8 mouse cellular contexts compared by ENCODE assay signal in the genomic region with DNA sequence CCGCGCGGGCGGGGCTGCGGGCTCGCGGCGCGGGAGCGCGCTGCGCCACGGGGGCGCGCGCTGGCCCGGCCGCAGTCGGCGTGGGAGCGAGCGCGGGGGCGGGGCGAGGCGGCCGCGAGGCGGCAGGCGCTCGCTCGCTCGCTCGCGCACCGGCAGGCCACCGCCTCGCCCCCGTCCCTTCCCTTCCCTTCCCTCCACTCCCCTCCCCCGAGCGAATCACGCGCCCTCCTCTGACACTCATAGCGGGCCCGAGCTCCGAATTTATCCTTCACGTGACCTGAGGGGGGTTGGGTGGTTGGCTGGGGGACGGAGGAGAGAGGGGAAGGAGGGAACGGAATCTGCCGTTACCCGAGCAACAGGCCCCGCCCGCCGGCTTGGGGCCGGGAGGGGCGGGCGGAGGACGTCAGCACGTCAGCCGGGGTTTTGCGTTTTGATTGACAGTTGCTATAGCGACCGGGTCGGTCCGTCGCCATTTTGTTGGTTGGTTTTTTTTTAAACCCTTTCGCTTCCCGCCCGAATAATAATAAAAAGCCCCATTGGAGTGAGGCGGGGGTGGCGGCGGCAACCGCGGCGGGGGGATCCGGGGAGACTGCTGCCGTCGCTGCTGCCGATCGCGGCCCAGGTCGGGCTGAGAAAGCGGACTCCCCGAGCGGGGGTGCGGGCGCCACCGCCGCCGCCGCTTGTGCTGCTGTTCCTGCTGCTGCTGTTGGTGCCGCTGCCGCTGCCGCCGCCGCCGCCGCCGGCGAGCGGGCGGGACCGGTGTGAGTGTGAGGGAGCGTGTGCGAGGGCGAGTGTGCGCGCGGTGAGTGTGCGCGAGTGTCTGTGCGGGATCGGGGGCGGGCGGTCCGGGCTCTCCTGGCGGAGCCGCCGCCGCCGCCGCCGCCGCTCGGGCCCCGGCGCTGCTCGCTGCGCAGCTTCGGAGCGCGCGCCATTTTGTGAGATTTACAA. TPM values are rescaled to one million over a fixed set of nuclear protein-coding genes. Genes with fewer than 3 reads are reported as not detected.
A peak's percentile ranks its signal among the peaks of the same experiment; 100 is the strongest.
DNase-seq lines count a peak whose midpoint lies in the region; ATAC-seq and TF ChIP-seq lines count a peak whose summit lies in the region.

Dyrk1a (plus strand) TSS at position 782 of the 948 bp plus-strand sequence.

- H3K4me3 ChIP-seq in G1E (ENCODE audit: low read depth, low read length), result peak within 1 kb of the TSS; percentile 89
- peak within 1 kb of the TSS; percentile 67 for H3K4me3 ChIP-seq in cerebellum, adult 2 months (replicated peaks; ENCODE audit: insufficient read depth, low read depth, low read length)
- H3K4me3 ChIP-seq in forebrain, postnatal 0 days (ENCODE audit: low read depth, low read length), result peak within 1 kb of the TSS; percentile 98
- peak within 1 kb of the TSS; percentile 95 for H3K4me3 ChIP-seq in lung, embryonic 15.5 days

- peaks cover 6% of the 10 kb centered on the region; the same call in 1 of the 2 replicates for H3K27me3 ChIP-seq in G1E (ENCODE audit: insufficient read depth, low read length)
- no peaks in the 10 kb centered on the region for H3K27me3 ChIP-seq in cerebellum, adult 2 months (ENCODE audit: control insufficient read depth, insufficient read depth, low read length)
- H3K27me3 ChIP-seq in forebrain, postnatal 0 days (ENCODE audit: insufficient read depth, low read length), result no peaks in the 10 kb centered on the region
- H3K27me3 ChIP-seq in lung, embryonic 15.5 days, result no peaks in the 10 kb centered on the region

- no peak for TF ChIP-seq CTCF in G1E (IDR thresholded peaks at IDR 0.05; ENCODE audit: low read depth, low read length)
- no peak for TF ChIP-seq CTCF in cerebellum, adult 2 months (IDR thresholded peaks at IDR 0.05; ENCODE audit: borderline replicate concordance, insufficient read depth, low read depth, low read length)
- TF ChIP-seq CTCF in forebrain, postnatal 0 days (IDR thresholded peaks at IDR 0.05; ENCODE audit: low read depth), result peak; percentile 13; the same call in 1 of the 2 replicates

- peak within 1 kb of the TSS; percentile 53 for H3K4me2 ChIP-seq in forebrain, postnatal 0 days (ENCODE audit: low read depth)
- H3K4me2 ChIP-seq in lung, embryonic 15.5 days, result peak within 1 kb of the TSS; percentile 70

- WGBS in cerebellum, adult 2 months, result under 1% methylated on average over 126 of the region's 133 CpGs
- 2% methylated on average over 85 of the region's 133 CpGs for WGBS in forebrain, postnatal 0 days
- under 1% methylated on average over 93 of the region's 133 CpGs for WGBS in lung, embryonic 15.5 days

- peaks cover 39% of the 10 kb centered on the region for H3K4me1 ChIP-seq in G1E (ENCODE audit: insufficient read depth, low read depth, low read length)
- H3K4me1 ChIP-seq in cerebellum, adult 2 months (ENCODE audit: control insufficient read depth, insufficient read depth, low read length), result peaks cover 10% of the 10 kb centered on the region; the same call in 1 of the 2 replicates
- peaks cover 7% of the 10 kb centered on the region for H3K4me1 ChIP-seq in forebrain, postnatal 0 days (ENCODE audit: insufficient read depth)
- peaks cover 42% of the 10 kb centered on the region for H3K4me1 ChIP-seq in lung, embryonic 15.5 days

- peak; percentile 95 for DNase-seq in G1E (ENCODE audit: low spot score)
- peak; percentile 98 to 99 for DNase-seq in cerebellum, adult 2 months
- DNase-seq in forebrain, postnatal 0 days, result peak; percentile 100
- peak; percentile 99 for DNase-seq in heart, postnatal 4 days
- DNase-seq in layer of hippocampus, adult 8-10 months (ENCODE audit: low spot score in 2 of 2), result peak; percentile 97 to 98
- DNase-seq in ovary, adult 18-20 months (ENCODE audit: low spot score), result peak; percentile 99
- peak; percentile 100 for DNase-seq in thymus, postnatal 0 days (ENCODE audit: low spot score)

- 0 out of 2 replicates have a peak, but pooled peaks have one; percentile 23 for TF ChIP-seq POLR2A in cerebellum, adult 2 months (IDR thresholded peaks at IDR 0.05; ENCODE audit: borderline replicate concordance, insufficient read depth, low read length)

- peak within 1 kb of the TSS; percentile 94 for H3K27ac ChIP-seq in cerebellum, adult 2 months (ENCODE audit: insufficient read depth, low read length)
- H3K27ac ChIP-seq in forebrain, postnatal 0 days (ENCODE audit: low read depth, low read length), result peak within 1 kb of the TSS; percentile 100
- peak within 1 kb of the TSS; percentile 100 for H3K27ac ChIP-seq in lung, embryonic 15.5 days

- no peaks in the 10 kb centered on the region for H3K9me3 ChIP-seq in G1E (replicated peaks)
- H3K9me3 ChIP-seq in forebrain, postnatal 0 days (ENCODE audit: low read length), result no peaks in the 10 kb centered on the region
- no peaks in the 10 kb centered on the region for H3K9me3 ChIP-seq in lung, embryonic 15.5 days

- peak; percentile 95 for ATAC-seq in G1E (ENCODE audit: extremely low read depth, insufficient number of reproducible peaks, low FRiP score, poor library complexity, severe bottlenecking)
- peak; percentile 96 for ATAC-seq in forebrain, postnatal 0 days
- peak; percentile 94 for ATAC-seq in lung, embryonic 15.5 days (ENCODE audit: borderline replicate concordance, extremely low read depth, low FRiP score, low TSS enrichment)

- H3K9ac ChIP-seq in forebrain, postnatal 0 days, result peak within 1 kb of the TSS; percentile 97
- peak within 1 kb of the TSS; percentile 100 for H3K9ac ChIP-seq in lung, embryonic 15.5 days

- H3K36me3 ChIP-seq in G1E (replicated peaks), result peaks cover 14% of the 10 kb centered on the region
- H3K36me3 ChIP-seq in forebrain, postnatal 0 days (ENCODE audit: insufficient read depth), result no peaks in the 10 kb centered on the region
- no peaks in the 10 kb centered on the region for H3K36me3 ChIP-seq in lung, embryonic 15.5 days

RNA-seq across cellular contexts. Expression of gene Dyrk1a, which starts in this region (rescaled TPM):
- total RNA-seq in G1E (2014; fragmentation: Nextera tagmentation) (97.8 and 106 TPM in 2 replicates), G1E (2017) (55.8 and 67.3 TPM in 2 replicates)
- 14.5 and 15.9 TPM in 2 replicates for polyA plus RNA-seq in G1E (2012)
- 41.7 and 42.8 TPM in 2 replicates for polyA plus RNA-seq in cerebellum, adult 2 months (2012; rRNA removed)
- total RNA-seq in forebrain, postnatal 0 days (2014; rRNA removed), result 68.8 and 101 TPM in 2 replicates
- polyA plus RNA-seq in forebrain, postnatal 0 days (2015; fragmentation: Nextera tagmentation; extraction: Ambion mirVana), result 10.5 and 13.5 TPM in 2 replicates
- total RNA-seq in heart, postnatal 4 days (2021), result 100 to 1,000 TPM; 118 to 135 TPM
- 10 to 100 TPM; 90.2 to 98.5 (median 96.3) TPM for total RNA-seq in layer of hippocampus, adult 8-10 months (2022)
- 7.8 and 8.0 TPM in 2 replicates for polyA plus RNA-seq in lung, embryonic 15.5 days (2015; fragmentation: Nextera tagmentation; extraction: Ambion mirVana)
- 11.0 and 15.4 TPM in 2 replicates for polyA plus RNA-seq in thymus, postnatal 0 days (2015; fragmentation: Nextera tagmentation; extraction: Ambion mirVana)

Comparison
In these comparisons a context has a peak if more than half of its experiments do, and no peak if none do; other contexts are left out.
1. Peak in every context shown above with its lines: DNase-seq, ATAC-seq, H3K4me3 ChIP-seq and H3K27ac ChIP-seq.